Mouse (Mus musculus) intestine, postnatal 0 days (tissue): ENCODE measurements at regions not wholly inside any gene's neighbourhood (a gene's known extent, or its start where the extent isn't known, plus 50 kb on each side); places are given as distances from the start of the nearest gene placed in this dataset.

Experiments used
- ATAC-seq: fragments of 200-750 bp; cut with Nextera tagmentation; 2 replicates; pipeline ENCODE4 v1.8.0; 2017; ENCODE audit warnings: mild to moderate bottlenecking, moderate TSS enrichment, moderate library complexity
- H3K27ac ChIP-seq: fragments of 300-500 bp; sonication (generic); 2 replicates; pipeline ENCODE4 v1.5.1; 2014; ENCODE audit warnings: mild to moderate bottlenecking, low read depth, low read length, moderate library complexity
- H3K27me3 ChIP-seq: fragments of 300-500 bp; sonication (generic); replicated peaks from 2 replicates; pipeline ENCODE4 v1.6.1; 2014; ENCODE audit warnings: low read length, mixed read lengths; ENCODE audit not compliant: control insufficient read depth, insufficient read depth
- H3K36me3 ChIP-seq: fragments of 300-500 bp; sonication (generic); 2 replicates; pipeline ENCODE4 v1.6.1; 2014; ENCODE audit warnings: mild to moderate bottlenecking, moderate library complexity; ENCODE audit not compliant: control insufficient read depth, insufficient read depth
- H3K4me1 ChIP-seq: fragments of 300-500 bp; sonication (generic); replicated peaks from 2 replicates; pipeline ENCODE4 v1.6.1; 2014; ENCODE audit warnings: antibody characterized with exemption, low read length, mixed read lengths; ENCODE audit not compliant: control insufficient read depth, insufficient read depth
- H3K4me2 ChIP-seq: fragments of 300-500 bp; sonication (generic); replicated peaks from 2 replicates; pipeline ENCODE4 v1.6.1; 2014; ENCODE audit warnings: low read depth, mild to moderate bottlenecking, moderate library complexity
- H3K4me3 ChIP-seq: fragments of 300-500 bp; sonication (generic); 2 replicates; pipeline ENCODE4 v1.5.1; 2014; ENCODE audit warnings: low read depth, low read length
- H3K9ac ChIP-seq: fragments of 300-500 bp; sonication (generic); 2 replicates; pipeline ENCODE4 v1.6.1; 2014; ENCODE audit warnings: mild to moderate bottlenecking, low read depth, low read length
- H3K9me3 ChIP-seq: fragments of 300-500 bp; sonication (generic); 2 replicates; pipeline ENCODE4 v1.6.1; 2016; ENCODE audit warnings: mixed run types; ENCODE audit not compliant: control insufficient read depth
- CTCF ChIP-seq: sonication (generic); IDR thresholded peaks from 2 replicates; pipeline ENCODE4 v1.5.1; 2016; ENCODE audit warnings: low read depth, mild to moderate bottlenecking, control low read depth, antibody characterized with exemption, moderate library complexity
- WGBS: fragments of 180-500 bp; shearing (Covaris S2); extraction: QIAGEN DNeasy Blood & Tissue Kit; methylation state at CpG from one replicate; pipeline ENCODE4 v1.1.7; 2014; 5-methylcytosine and 5-hydroxymethylcytosine counted together

DNA sequence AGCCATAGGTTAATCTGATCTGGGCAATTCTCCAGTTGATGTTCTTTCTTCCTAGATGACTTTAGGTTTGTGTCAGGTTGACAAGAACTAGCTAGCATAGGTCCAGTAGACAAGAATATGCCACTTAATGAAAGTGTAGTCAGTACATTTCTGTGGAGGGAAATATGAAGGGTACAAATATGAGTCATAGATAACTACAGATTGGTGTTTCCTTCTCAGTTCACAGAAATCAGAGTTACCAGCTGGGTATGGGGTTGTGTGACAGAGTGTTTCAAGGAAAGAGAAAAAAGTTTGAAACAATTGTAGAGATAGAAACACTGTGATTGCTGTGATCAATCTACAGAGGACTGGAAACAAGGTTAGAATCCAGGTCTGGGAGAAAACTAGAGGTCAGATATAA is 337.0 kb upstream of the Rnaseh2b start:
- no peak for TF ChIP-seq CTCF
- Histone ChIP-seq H3K27ac (no peak overlapping the region), H3K9me3 (no peaks in the 10 kb centered on the region), H3K9ac (no peak overlapping the region), H3K4me1 (no peaks in the 10 kb centered on the region), H3K27me3 (no peaks in the 10 kb centered on the region), H3K4me3 (no peak overlapping the region), H3K4me2 (no peak overlapping the region), H3K36me3 (no peaks in the 10 kb centered on the region)
- ATAC-seq: no peak

DNA sequence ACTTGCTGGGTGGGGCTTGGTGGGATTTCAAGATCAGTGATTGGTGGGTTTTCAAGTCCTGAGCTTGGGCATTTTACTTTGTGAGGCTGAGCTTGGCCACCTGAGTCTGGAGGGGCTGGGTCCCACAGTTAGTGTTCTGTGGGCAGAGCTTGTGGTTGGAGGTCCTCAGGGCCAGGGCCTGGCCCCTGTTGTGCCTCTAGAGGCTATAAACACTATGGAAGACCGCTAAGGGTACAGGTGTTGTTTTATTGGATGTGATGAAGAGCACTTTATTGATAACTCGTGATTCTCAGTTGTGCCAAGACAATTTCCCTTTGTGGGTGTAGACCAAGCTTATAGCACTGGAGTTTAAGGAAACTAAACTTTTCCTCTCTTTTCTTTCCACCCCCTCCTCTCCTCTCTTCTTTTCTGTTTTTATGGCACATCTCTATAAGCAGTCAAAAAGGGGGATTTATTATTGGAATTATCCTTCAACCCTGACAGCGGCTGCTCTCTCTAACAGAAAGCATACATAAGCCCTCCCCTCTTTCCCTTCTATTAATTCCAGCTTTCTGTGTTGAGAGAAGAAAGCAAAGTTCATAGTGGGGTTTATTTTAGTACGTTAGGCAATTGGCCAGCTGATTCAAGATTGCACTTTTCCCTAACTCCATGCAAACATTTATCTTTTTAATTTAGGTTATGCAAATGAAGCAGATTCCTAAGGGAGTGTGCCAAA is 332.0 kb upstream of the Rnaseh2b start:
- Histone ChIP-seq H3K4me2 (no peak overlapping the region), H3K4me1 (no peaks in the 10 kb centered on the region), H3K4me3 (no peak overlapping the region), H3K27me3 (no peaks in the 10 kb centered on the region), H3K9me3 (no peaks in the 10 kb centered on the region), H3K36me3 (no peaks in the 10 kb centered on the region), H3K27ac (no peak overlapping the region), H3K9ac (no peak overlapping the region)
- no peak for ATAC-seq
- 51% methylated on average over 4 of the region's 4 CpGs for WGBS
- TF ChIP-seq CTCF: no peak

DNA sequence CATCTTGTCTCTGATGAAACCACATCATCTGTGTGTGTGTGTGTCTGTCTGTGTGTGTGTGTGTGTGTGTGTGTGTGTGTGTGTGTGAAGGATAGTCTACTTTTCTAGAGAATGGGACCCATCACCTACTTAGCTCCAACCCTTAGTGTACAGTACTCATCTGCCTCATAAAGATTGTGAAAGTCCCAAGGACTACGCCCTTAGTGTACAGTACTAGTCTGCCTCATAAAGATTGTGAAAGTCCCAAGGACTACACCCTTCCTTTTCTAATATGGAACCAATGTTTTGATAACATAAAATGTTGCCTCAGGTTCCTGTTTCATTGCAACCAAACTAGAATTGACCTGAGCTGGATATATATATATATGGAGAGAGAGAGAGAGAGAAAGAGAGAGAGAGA is 323.9 kb upstream of the Rnaseh2b start:
- H3K4me1 ChIP-seq: no peaks in the 10 kb centered on the region
- TF ChIP-seq CTCF: no peak
- H3K27ac ChIP-seq: no peak overlapping the region
- H3K9ac ChIP-seq: no peak overlapping the region
- 43% methylated on average over 1 of the region's 1 CpGs for WGBS
- no peaks in the 10 kb centered on the region for H3K9me3 ChIP-seq
- no peaks in the 10 kb centered on the region for H3K27me3 ChIP-seq
- no peak overlapping the region for H3K4me3 ChIP-seq
- H3K4me2 ChIP-seq: no peak overlapping the region
- no peaks in the 10 kb centered on the region for H3K36me3 ChIP-seq
- peak; percentile 56; the same call in 1 of the 2 replicates for ATAC-seq

DNA sequence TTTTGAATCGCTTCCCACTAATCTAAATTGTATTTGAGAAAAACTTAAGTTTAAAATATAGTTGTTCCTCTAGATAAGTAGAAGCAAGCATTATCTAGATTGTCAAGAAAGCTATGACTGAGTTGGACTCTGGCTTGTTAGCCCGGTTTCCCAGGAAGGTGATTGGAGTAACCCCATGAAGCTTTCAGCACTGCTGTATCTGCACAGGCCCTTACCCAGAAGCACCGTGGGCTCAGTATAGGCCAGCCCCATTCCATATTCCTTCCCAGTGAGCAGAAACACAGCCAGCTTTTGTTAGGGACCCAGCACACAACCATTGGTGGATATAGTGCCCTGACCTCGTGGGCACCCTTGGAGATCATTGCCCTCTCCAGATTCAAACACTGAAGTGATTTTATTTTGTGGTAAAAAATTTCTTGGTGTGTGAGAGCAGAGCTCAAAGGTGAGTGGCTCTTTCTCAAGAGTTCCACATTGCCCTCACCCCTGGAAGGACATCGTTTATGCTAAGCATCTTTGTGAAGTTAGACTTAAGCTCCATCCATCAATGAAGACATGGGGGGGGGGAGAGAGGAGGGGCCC is 323.3 kb upstream of the Rnaseh2b start:
- H3K36me3 ChIP-seq: no peaks in the 10 kb centered on the region
- no peak overlapping the region for H3K4me2 ChIP-seq
- H3K9ac ChIP-seq: no peak overlapping the region
- 64% methylated on average over 5 of the region's 5 CpGs for WGBS
- no peaks in the 10 kb centered on the region for H3K27me3 ChIP-seq
- no peak for ATAC-seq
- no peak overlapping the region for H3K27ac ChIP-seq
- no peaks in the 10 kb centered on the region for H3K4me1 ChIP-seq
- no peak for TF ChIP-seq CTCF
- no peak overlapping the region for H3K4me3 ChIP-seq
- no peaks in the 10 kb centered on the region for H3K9me3 ChIP-seq

DNA sequence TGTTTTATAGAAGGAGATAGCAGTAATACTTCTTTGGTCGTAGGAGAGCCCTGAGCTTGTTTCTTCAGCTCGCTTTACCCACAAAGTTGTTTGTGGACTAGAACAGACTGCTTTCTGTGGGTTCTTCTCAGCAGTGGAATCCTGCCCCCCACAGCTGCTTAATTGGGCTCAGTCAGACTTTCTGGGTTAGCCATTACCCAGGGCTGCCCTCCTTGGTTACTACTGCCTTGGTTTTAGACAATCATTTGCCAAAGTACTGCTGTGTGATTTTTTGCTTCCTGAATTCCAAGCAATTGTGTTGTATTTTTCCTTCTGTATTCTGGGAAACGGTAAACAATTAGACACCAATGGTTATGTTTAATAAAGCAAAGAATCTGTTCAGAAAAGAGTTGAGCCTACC is 321.8 kb upstream of the Rnaseh2b start:
- H3K36me3 ChIP-seq: no peaks in the 10 kb centered on the region
- TF ChIP-seq CTCF: no peak
- H3K9me3 ChIP-seq: no peaks in the 10 kb centered on the region
- H3K27ac ChIP-seq: no peak overlapping the region
- 80% methylated on average over 3 of the region's 3 CpGs for WGBS
- no peak for ATAC-seq
- no peaks in the 10 kb centered on the region for H3K4me1 ChIP-seq
- no peak overlapping the region for H3K4me3 ChIP-seq
- no peak overlapping the region for H3K9ac ChIP-seq
- no peaks in the 10 kb centered on the region for H3K27me3 ChIP-seq
- no peak overlapping the region for H3K4me2 ChIP-seq

DNA sequence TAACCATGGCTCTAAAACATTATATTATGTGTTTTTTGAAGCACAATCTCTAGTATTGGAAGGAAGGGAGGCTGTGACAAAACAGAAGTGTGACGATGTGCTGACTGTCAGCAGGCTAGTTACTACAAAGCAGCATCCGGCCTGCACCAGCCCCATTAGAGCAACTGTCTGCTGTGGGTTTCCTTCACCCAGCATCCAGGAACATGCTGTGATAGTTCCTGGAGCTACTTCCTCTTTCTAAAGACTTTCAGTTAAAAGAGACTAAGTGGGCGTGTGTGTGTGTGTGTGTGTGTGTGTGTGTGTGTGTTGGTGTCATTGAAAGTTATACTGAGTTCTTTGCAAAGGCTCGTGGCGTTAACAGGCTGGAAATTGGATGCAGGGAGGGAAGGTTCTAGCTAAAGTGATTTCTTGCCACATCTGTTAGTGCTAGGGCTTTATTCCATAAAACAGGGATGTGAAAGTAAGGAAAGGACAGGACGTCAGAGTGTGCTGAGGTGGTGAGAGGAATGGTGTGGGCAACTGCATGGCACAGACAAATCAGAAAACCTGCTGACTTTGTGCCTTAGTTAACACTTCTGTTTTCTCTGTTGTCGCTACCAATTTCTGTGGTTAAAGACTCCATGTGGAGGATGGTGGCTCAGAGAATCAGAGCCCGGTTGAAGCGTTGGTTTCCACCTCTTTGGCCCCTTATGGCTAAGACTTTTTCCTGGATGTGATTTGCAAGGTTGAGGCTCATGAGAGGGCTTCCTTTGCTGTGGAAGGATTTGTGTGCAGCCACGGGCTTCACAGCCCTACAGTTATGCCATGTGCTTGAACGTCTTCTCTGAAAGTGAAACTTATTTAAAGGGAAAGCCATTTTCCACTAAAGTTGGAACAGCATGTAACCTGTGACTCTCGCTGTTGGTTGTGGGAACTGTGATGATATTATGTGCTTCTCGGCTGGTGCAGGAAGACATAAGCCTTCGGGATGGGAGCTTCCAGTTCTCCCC is 321.0 kb upstream of the Rnaseh2b start:
- no peaks in the 10 kb centered on the region for H3K4me1 ChIP-seq
- 74% methylated on average over 14 of the region's 14 CpGs for WGBS
- no peak overlapping the region for H3K4me2 ChIP-seq
- no peak for ATAC-seq
- no peaks in the 10 kb centered on the region for H3K9me3 ChIP-seq
- no peaks in the 10 kb centered on the region for H3K27me3 ChIP-seq
- no peak overlapping the region for H3K27ac ChIP-seq
- no peak for TF ChIP-seq CTCF
- H3K9ac ChIP-seq: no peak overlapping the region
- H3K36me3 ChIP-seq: no peaks in the 10 kb centered on the region
- no peak overlapping the region for H3K4me3 ChIP-seq
